Mouse (Mus musculus) granulocyte monocyte progenitor cell, adult 5-6 weeks (primary cell): Measurements from ENCODE around the gene Gm2237. TPM values are rescaled to one million over a fixed set of nuclear protein-coding genes. Genes with fewer than 3 reads are reported as not detected.
"Not testable (repeated sequence)": the region's sequence is repeated elsewhere in the genome, so short reads cannot be mapped to it uniquely, and the experiment has no call there.

Source experiments
- ATAC-seq: replicated peaks from 2 replicates; pipeline ENCODE4 v1.8.0; 2016; ENCODE audit warnings: mild to moderate bottlenecking, moderate TSS enrichment, inconsistent platforms; ENCODE audit not compliant: poor library complexity, severe bottlenecking
- total RNA-seq, 2 experiments: library from RNA; stranded (forward) in 1 of 2; stranded (reverse) in 1 of 2; fragments of 200-712, 200-1000 nt in 1 of 2; fragments of >200 nt in 1 of 2; fragmentation: Nextera tagmentation in 1 of 2; gene quantifications; 2 replicates each; pipeline ENCODE4 v1.2.3; 2014 to 2017

Gene Gm2237
- total RNA-seq (2014; fragmentation: Nextera tagmentation) = 2.1 and 3.4 TPM in 2 replicates
- total RNA-seq (2017) = not detected in 2 replicates

DNA sequence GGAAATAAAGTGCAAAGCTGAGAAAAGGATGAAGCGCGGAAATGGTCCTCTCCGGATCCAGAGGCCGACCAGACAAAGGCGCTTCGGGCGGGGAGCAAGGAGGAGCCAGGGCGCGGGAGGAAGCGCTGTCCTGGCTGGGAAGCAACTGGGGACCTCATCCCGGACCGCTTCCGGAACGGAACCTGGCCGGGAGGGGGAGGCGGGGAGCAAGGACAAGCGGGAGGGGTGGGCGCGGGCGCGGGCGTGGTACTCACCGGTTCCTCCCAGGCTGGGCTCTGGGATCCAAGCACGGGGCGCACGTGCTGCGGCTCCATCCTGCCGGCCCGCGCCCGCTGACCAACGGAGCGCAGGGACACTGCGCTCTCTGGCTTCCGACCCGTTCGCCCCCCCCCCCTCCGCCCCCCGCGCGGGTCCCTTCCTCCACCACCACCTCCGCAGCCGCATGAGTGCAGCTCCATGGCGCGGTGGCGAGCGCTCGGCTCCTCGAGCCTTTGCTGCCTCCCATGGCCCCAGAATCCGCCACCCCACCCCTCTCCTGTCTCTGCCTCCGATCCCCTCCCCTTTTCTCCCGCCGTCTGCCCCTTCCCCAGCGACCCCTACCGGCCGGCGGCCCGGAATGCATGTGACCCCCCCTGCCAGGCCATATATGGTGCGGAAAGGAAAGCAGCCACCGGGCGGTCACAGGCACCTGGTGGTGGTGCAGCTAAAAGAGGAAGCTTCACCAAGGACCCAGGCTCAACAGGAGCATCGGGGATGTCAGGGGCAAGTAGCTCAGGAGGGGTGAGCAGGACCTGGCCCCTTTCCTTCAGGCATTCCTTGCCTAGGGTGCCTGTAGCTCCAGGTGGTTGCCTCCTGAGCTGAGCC, at the start of gene Gm2237:
Gene Gm2237, minus strand, starts transcription at position 332 of the 864 bp plus-strand sequence.
- peak; percentile 50; the same call in 1 of the 2 replicates for ATAC-seq

DNA sequence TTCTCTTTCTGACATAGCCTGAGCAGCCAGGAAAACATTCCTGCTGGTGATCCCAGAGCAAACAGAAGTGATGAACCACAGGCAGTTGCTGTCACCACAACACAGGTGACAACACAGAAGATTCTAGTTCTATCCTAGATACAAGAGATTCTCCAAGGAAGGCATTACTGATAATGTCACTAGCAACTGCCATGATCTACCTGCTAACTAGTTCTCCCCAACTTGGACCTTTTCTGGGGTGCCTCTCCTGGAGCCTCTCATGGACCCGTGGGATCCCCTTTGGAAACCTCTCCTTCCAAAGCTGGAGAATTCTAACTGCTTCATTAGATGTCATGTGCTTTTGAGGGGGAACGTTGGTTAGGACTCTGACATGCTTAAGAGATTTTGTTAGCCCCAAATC, 17.5 kb upstream of the Gm2237 start, which contains the start of gene Gm5458:
Gene Gm5458, minus strand, starts transcription at position 101 of the 400 bp plus-strand sequence.
- ATAC-seq = not testable (repeated sequence)

DNA sequence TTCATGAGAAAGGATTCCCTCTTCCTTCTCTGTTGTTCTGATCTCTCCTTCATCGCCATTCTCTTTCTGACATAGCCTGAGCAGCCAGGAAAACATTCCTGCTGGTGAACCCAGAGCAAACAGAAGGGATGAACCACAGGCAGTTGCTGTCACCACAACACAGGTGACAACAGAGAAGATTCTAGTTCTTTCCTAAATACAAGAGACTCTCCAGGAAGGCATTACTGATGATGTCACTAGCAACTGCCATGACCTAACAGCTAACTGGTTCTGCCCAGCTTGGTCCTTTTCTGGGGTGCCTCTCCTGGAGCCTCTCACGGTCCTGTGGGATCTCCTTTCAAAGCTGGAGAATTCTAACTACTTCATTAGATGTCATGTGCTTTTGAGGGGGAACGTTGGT, 35.1 kb downstream of the Gm2237 start, which contains the start of gene Gm2244:
Gene Gm2244, minus strand, starts transcription at position 101 of the 400 bp plus-strand sequence.
- ATAC-seq = not testable (repeated sequence)

Other genes with a start within 250 kb of the Gm2237 start
- gene Gm21738, start 166.2 kb downstream of the Gm2237 start, total RNA-seq (2014; fragmentation: Nextera tagmentation) = 1.9 and 14.5 TPM in 2 replicates
- gene Gm21738, start 166.2 kb downstream of the Gm2237 start, total RNA-seq (2017) = 1.3 TPM in 1 of 2 replicates, not detected in the other
- gene Gm2244, start 35.2 kb downstream of the Gm2237 start, total RNA-seq (2014; fragmentation: Nextera tagmentation) = not detected in 2 replicates
- gene Gm2244, start 35.2 kb downstream of the Gm2237 start, total RNA-seq (2017) = not detected in 2 replicates
- not detected in 2 replicates for gene Gm5458, start 17.4 kb upstream of the Gm2237 start, total RNA-seq (2014; fragmentation: Nextera tagmentation)
- not detected in 2 replicates for gene Gm5458, start 17.4 kb upstream of the Gm2237 start, total RNA-seq (2017)
- gene Nid2, start 166.1 kb upstream of the Gm2237 start, total RNA-seq (2014; fragmentation: Nextera tagmentation) = not detected in 2 replicates
- 0.26 and 0.34 TPM in 2 replicates for gene Nid2, start 166.1 kb upstream of the Gm2237 start, total RNA-seq (2017)
- gene Rtraf, start 238.7 kb upstream of the Gm2237 start, total RNA-seq (2014; fragmentation: Nextera tagmentation) = 142 and 146 TPM in 2 replicates
- 162 and 169 TPM in 2 replicates for gene Rtraf, start 238.7 kb upstream of the Gm2237 start, total RNA-seq (2017)